Mouse (Mus musculus) adrenal gland, postnatal 10 days (tissue): Measurements from ENCODE around the gene Mpp6. TPM values are rescaled to one million over a fixed set of nuclear protein-coding genes. Genes with fewer than 3 reads are reported as not detected.

Experiments
- DNase-seq: peaks from one replicate; pipeline ENCODE4 v3.0.0; 2021; ENCODE audit warnings: mixed read lengths
- total RNA-seq, 2 experiments: library from RNA; stranded (reverse); gene quantifications; 2 replicates each; pipeline ENCODE4 v1.2.3; 2021

The Mpp6 gene
- total RNA-seq, 2 experiments from 2014 or later: 59.2 to 60.7 TPM

DNA sequence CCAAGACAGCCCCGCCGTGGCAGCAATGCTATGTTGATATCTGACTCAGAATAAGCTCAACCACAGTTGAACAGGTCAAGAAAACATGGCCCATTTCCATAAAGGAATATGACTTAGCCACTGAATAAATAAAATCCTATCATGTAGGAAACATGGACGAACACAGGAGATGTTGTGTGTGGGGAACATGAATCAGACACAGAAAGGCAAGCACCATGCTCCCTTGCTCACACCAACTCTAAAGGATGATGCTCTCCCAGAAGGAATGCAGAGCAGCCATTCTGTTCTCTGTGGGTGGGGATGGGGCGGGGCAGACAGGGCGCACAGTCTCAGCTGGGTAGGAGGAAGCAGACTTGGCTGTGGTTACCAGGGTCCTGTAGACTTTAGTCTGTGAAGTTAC, 115.2 kb downstream of the Mpp6 start:
- DNase-seq: no peak

DNA sequence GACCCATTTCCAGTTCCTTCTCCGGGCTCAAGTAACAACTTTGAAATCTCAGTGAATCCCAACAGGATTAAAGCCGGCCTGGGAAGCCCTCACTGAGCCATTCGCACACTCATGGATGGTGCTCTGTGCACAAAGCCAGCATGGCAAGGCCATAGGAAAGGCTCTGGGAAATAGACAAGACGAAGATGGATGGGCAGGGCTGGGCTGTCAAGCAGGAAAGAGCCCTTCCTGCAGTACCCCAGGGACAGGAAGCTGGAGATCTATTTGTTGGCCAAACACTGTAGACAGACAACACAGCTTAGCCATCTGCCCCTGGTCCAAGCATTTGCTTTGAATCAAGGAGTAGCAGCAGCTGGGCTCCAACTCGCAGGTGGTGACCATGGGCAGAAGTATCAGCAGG, 118.1 kb downstream of the Mpp6 start:
- no peak for DNase-seq

DNA sequence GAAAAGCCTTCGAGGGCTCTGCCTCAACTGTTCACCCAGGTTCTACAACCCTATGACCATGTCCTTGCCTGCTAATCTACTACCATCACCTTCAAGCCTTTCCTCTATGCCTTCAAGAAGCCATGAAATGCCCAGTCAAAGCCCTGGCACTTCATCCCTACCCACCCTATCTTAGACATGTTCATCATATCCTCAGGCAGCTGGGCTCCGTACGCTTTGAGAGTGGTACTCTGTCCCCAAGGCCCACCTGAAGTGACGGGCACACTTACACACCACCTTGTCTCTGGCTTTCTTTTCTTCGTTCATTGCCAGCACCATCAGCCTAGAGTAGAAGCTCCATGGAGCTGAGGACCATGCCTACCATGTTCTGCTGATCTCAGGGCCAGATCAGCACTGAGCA, 121.2 kb downstream of the Mpp6 start:
- no peak for DNase-seq

DNA sequence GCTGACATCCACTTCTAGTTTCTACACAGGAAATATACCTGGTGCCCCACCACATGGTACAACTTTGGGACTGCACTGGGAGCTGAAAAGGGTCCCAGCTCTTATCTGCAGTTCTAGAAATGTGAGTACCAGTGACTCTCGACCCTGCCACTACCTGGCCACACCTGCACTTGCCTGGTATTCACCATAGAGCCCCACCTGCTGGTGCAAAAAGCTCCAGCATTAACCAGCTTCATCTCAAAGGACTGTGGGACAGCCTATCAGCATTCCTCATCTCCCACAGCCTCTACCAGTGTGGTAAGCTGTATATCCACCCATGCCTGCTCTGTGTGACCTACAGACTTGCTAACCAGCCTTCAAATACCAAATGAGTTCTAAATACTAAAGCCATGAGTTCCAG, 122.9 kb downstream of the Mpp6 start:
- no peak for DNase-seq

DNA sequence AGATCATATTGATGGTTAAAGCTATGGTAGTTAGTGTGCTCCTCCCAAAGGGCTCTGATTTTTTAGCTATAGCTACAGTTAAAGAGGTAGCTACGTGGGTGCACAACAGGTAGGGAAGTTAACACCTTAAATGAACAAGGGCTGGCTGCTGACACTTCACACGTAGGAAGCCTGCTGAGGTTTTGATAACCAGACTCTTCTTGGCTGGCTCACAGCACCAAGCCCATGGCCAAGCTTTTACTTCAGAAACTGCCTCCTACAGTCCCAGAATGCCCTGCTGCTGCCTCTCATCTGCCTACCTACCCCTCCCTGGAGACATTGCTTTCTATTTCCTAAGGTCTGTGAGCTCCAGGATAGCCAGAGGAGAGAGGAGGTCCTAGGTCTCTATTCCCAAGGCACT, 127.9 kb downstream of the Mpp6 start:
- no peak for DNase-seq

DNA sequence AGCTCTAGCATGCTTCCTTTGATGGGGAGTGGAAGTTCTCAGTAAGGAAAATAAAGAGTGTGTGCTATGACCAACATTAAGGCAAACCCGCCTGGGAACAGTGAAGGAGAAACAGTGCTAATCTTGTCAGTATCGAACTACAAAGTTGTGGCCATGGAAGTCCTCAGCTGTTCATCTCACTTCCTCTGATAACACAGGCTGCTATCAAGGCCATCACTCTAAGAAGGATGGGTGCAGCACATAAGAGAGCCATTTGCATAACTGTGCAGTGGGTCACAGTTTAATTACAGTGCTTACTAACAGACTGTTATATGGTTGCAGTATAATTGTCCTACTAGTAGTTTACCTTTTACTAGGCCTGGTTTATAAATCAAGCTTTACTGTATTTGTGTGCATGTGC, 129.9 kb downstream of the Mpp6 start:
- no peak for DNase-seq

DNA sequence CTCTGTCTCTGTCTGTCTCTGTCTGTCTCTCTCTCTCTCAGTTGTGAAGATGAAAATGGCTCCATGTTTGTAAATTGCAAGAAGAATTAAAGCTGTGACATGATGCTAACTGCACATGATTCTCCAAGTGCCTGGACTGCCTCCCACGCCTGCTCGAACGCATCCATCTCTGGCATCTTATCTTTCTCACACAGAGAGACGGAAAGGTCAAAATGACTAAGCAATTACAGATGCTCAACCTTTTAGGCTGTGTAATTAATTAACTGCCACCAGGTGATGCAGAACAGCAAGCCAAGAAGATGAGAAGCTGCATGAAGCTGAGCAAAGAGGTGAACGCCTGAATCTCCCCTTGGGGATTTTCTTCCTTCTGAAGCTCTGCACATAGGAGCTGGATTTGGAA, 130.4 kb downstream of the Mpp6 start:
- no peak for DNase-seq

DNA sequence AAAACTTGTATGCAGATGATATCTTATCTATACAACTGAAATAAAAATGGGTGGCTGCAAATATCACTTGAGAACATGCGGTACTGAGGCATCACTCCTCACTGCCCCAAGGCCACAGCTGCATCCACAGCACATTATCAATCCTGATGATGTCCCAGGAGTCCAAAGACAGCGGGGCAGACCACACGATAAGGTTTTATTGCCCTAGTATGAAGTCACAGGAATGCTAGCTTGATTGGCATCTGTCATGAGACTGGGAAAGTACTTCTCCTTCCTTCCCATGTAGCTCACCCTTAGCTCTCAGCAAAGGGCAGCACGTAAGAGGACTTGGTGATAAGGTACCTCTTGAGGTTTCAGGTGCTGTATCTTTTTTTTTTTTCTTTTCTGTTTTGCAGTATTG, 134.1 kb downstream of the Mpp6 start:
- DNase-seq: no peak

DNA sequence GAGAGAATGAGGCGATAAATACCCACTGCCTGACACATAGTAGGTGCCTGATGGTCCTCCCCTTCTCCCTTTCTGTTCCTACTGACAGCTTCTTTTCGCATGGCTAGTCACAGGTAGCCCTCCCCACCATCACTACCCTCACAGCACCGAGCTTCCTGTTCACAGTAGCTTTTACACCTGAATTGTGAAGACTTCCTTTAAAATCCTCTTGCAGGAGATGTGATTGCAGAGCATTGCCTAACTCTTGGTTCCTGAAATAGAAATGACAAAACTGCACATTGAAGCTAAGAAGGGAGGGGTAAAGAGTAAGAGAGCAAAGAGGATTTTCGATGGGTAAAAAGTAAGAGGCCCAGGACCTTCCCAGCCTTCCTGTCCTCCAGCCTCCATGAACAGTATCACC, 134.9 kb downstream of the Mpp6 start:
- DNase-seq: no peak

DNA sequence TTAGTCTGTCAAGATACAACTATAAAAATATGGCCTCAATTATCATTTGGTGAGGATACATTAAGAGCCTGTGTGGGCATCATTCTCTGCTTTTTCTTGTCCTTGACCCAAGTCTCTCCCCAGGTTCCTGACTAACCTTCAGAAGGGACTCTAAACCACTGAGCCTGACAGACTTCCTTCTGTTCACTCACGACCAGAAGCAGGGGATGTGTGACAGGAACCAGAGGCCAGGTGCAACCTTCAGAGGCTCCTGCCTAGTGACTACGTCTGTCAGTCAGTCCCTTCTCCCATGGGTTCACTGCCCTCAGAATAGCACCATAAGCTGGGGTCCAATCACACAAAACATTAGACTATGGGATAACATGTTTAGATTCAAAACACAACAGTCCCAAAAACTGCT, 137.3 kb downstream of the Mpp6 start:
- DNase-seq: no peak

DNA sequence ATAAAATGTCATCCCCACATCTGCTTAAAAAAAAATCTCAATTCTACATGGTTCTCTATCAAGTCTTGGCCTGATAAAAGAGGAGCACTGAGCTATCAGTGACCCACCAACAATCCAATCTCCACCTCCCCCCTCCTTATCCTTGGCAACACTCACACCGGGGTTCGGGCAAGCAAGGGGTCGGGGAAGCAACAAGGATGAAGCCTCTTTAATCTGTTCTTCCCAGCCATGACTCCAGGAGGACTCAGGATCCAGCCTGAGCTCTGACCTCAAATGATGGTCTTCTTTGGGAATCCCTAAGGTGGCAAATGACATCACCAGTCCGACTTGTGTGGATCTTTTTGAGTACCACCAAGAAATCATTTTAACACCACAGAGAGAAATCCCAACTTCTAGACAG, 137.8 kb downstream of the Mpp6 start:
- DNase-seq: no peak

Other genes with a start within 250 kb of the Mpp6 start
- gene Gsdme, start 153.6 kb downstream of the Mpp6 start, total RNA-seq: 1 to 10 TPM; 2.8 TPM